Mouse (Mus musculus): ENCODE data around the gene Slc25a44.

GRCm38 (mm10) chr3:88470943-88471479, 46.1 kb upstream of the Slc25a44 start:
- TF ChIP-seq CTCF (IDR thresholded peaks at IDR 0.05): no peak
- no peak for TF ChIP-seq POLR2A (IDR thresholded peaks at IDR 0.05; ENCODE audit: insufficient read depth, low read depth, low read length)

All from heart, adult 2 months (tissue).